Mouse (Mus musculus): ENCODE measurements at regions not wholly inside any gene's neighbourhood (a gene's known extent, or its start where the extent isn't known, plus 50 kb on each side); places are given as distances from the start of the nearest gene placed in this dataset.

GRCm38 (mm10) chr6:50846740-50847516, 192.7 kb upstream of the Npvf start:
- no peak for TF ChIP-seq CTCF (IDR thresholded peaks at IDR 0.05; ENCODE audit: control insufficient read depth, insufficient read depth, low read length)
- TF ChIP-seq POLR2A (IDR thresholded peaks at IDR 0.05; ENCODE audit: borderline replicate concordance, control insufficient read depth, low read depth, low read length) = no peak

All from bone marrow, adult 2 months (tissue).